Mouse (Mus musculus) testis, postnatal 14 days (tissue): ENCODE results near the gene Pikfyve.

Experiments used
- DNase-seq: peaks from one replicate; pipeline ENCODE4 v3.0.0; 2021; ENCODE audit warnings: low spot score

Gene Pikfyve

DNA sequence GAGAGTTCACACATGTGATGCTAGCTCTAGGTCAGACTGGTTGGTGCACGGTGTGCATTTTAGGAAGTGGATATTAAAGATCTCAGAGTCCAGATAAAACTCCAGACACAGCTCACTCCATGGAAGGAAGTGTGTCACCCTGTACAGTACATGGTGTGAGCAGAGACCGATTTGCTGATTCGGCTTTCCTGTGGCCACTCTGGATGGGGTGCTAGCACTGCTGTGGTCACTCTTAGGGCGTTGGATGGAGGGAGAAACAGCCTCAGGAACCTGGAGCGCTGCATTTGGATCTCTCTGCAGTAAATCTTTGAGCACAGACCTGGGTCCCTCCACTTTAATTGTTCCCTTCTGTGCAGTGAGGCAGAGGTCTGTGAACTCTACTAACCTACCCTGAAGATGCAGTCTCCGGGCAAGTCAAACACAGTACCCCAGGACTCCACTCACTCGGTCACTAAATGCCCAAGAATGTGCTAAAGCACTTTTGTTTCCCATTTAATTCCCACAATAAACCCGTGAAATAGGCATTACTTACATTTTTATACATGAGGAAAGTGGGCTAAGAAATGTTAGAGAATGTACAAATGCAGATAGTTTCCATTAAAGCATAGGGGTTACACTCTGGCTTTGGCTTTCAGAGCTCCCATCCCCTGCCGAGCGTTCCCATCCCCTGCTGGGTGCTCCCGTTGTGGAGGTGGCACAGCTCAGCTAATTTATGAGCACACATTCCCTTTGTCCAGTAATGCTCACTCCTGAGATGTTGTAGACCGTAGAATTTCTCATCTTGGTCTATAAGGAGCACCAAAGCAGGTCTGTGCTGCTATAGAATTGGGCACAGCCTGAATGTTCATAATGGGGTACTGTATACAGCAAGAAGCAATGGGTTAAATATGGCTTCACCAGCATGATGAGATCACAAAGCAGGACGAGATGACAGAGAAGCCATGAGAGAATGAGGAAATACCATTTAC is 127.9 kb downstream of the Pikfyve start:
- DNase-seq, result no peak

DNA sequence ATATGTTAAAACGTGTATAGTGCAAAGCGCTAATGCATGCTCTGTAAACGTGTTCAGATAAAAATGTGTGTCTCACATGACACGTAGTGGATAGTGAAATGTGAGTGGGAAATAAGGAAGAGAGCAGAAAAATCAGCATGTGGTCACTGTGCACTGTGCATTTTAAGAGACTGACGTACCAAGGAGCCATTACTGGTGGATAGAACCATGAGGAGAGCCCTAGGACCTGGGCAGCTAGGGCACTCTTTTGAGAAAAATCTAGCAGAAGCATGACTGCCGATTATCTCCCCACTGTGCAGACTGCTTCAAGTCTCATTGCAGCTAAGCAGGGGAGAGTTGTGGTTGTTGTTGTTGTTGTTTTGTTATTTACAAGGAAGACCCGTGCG is 128.5 kb downstream of the Pikfyve start:
- no peak for DNase-seq
